Mouse (Mus musculus): ENCODE measurements around the gene Glipr1. TPM values are rescaled to one million over a fixed set of nuclear protein-coding genes. Genes with fewer than 3 reads are reported as not detected.

The Glipr1 gene
- total and polyA plus RNA-seq, 3 experiments = 341 to 1,004 (median 471) TPM

DNA sequence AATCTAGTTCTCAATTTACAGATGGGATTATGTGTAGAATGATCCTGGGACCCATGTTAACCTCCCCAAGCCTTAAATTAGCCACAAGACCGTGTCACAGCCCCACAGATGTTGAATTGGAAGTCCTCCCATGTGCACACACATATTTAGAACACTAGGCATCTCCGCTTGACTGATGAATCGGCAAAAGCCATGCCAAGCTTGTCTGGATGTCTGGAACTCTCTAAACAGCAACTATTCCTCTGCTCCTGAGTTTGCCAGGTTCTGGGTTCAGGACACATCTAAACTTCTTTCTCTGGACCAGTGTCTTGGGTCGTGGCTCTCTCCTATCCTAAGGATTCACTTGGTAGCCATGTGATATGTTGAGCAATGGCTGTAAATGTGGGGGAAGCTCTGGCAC is 66.4 kb downstream of the Glipr1 start:
- Histone ChIP-seq H3K27ac (ENCODE audit: insufficient read depth, low read depth) (no peak overlapping the region), H3K27me3 (replicated peaks) (no peaks in the 10 kb centered on the region), H3K9me3 (replicated peaks; ENCODE audit: low read length) (no peaks in the 10 kb centered on the region), H3K36me3 (replicated peaks in 1 of 2; ENCODE audit: control insufficient read depth in 1 of 2, insufficient read depth in 1 of 2, low read length in 1 of 2) (no peaks in the 10 kb centered on the region), H3K79me2 (replicated peaks; ENCODE audit: control insufficient read depth, extremely low read depth, insufficient read depth, poor library complexity, severe bottlenecking) (no peaks in the 10 kb centered on the region), H3K4me1 (ENCODE audit: control insufficient read depth in 1 of 2, insufficient read depth in 2 of 2) (0 out of 4 replicates have a peak, but pooled peaks cover 0 to 2% of the 10 kb centered on the region in 2 experiments), H3K9ac (ENCODE audit: insufficient read depth, low read depth) (no peak overlapping the region), H3K4me3 (replicated peaks in 1 of 3; ENCODE audit: low read depth in 2 of 3, low read length in 2 of 3, poor library complexity in 1 of 3) (no peak overlapping the region), H3K4me2 (ENCODE audit: insufficient read depth, low read depth, poor library complexity, severe bottlenecking) (no peak overlapping the region)
- no peak for DNase-seq (ENCODE audit: extremely low read depth)
- dilution Hi-C loops (cut with MboI; ENCODE audit: extremely low pct_ligation_motif_present, extremely low pct_unique_long_range_greater_than_20kb, low sequenced_read_pairs) = no loop called here
- in situ Hi-C loops (cut with MboI; ENCODE audit: low pct_ligation_motif_present, low pct_unique_long_range_greater_than_20kb, low sequenced_read_pairs) = loop anchor here (25.0 kb wide), 1 partner anchor 624 kb away; no protein-coding TSS in a partner anchor
- no peak for TF ChIP-seq POLR2AphosphoS2 (IDR thresholded peaks at IDR 0.05; ENCODE audit: low read depth, low read length)
- no peak for TF ChIP-seq EP300 (IDR thresholded peaks at IDR 0.05; ENCODE audit: low read length)
- TF ChIP-seq MYC (IDR thresholded peaks at IDR 0.05; ENCODE audit: low read depth, low read length) = no peak
- TF ChIP-seq POLR2A (IDR thresholded peaks at IDR 0.05; ENCODE audit: low read depth, low read length) = no peak

Other genes with a start within 250 kb of the Glipr1 start
- gene Krr1, start 30.0 kb downstream of the Glipr1 start, total RNA-seq (2012; rRNA removed) = 56.9 and 72.5 TPM in 2 replicates
- gene Krr1, start 30.0 kb downstream of the Glipr1 start, total RNA-seq (2014; rRNA removed) = 108 and 124 TPM in 2 replicates
- 58.7 and 68.7 TPM in 2 replicates for gene Krr1, start 30.0 kb downstream of the Glipr1 start, polyA plus RNA-seq (2012; ENCODE audit: insufficient read length, low read depth)
- gene Glipr1l1, start 57.6 kb upstream of the Glipr1 start, total RNA-seq (2012; rRNA removed) = not detected in 2 replicates
- gene Glipr1l1, start 57.6 kb upstream of the Glipr1 start, total RNA-seq (2014; rRNA removed) = not detected in 2 replicates
- gene Glipr1l1, start 57.6 kb upstream of the Glipr1 start, polyA plus RNA-seq (2012; ENCODE audit: insufficient read length, low read depth) = not detected in 2 replicates
- not detected in 2 replicates for gene Glipr1l2, start 80.7 kb upstream of the Glipr1 start, total RNA-seq (2012; rRNA removed)
- not detected in 2 replicates for gene Glipr1l2, start 80.7 kb upstream of the Glipr1 start, total RNA-seq (2014; rRNA removed)
- not detected in 2 replicates for gene Glipr1l2, start 80.7 kb upstream of the Glipr1 start, polyA plus RNA-seq (2012; ENCODE audit: insufficient read length, low read depth)
- gene Glipr1l3, start 157.7 kb upstream of the Glipr1 start, total RNA-seq (2012; rRNA removed) = not detected in 2 replicates
- not detected in 2 replicates for gene Glipr1l3, start 157.7 kb upstream of the Glipr1 start, total RNA-seq (2014; rRNA removed)
- not detected in 2 replicates for gene Glipr1l3, start 157.7 kb upstream of the Glipr1 start, polyA plus RNA-seq (2012; ENCODE audit: insufficient read length, low read depth)
- gene Caps2, start 161.0 kb upstream of the Glipr1 start, total RNA-seq (2012; rRNA removed) = 0.08 TPM in 1 of 2 replicates, not detected in the other
- 0.21 and 0.50 TPM in 2 replicates for gene Caps2, start 161.0 kb upstream of the Glipr1 start, total RNA-seq (2014; rRNA removed)
- 0.31 and 0.51 TPM in 2 replicates for gene Caps2, start 161.0 kb upstream of the Glipr1 start, polyA plus RNA-seq (2012; ENCODE audit: insufficient read length, low read depth)

All from CH12.LX (cell line).